Comparison of ENCODE assay signal across 8 mouse cellular contexts in genomic region chr7:100855795-100856573, GRCm38 (mm10). TPM values are rescaled to one million over a fixed set of nuclear protein-coding genes. Genes with fewer than 3 reads are reported as not detected.
DNase-seq lines count a peak whose midpoint lies in the region; ATAC-seq and TF ChIP-seq lines count a peak whose summit lies in the region.

No protein-coding gene starts in this region.

- peak overlapping the region; percentile 56 to 62 (median 57) for H3K4me3 ChIP-seq in CH12.LX (replicated peaks in 1 of 3; ENCODE audit: low read depth in 2 of 3, low read length in 2 of 3, poor library complexity in 1 of 3)
- H3K4me3 ChIP-seq in lung, postnatal 0 days (ENCODE audit: low read depth, low read length) = no peak overlapping the region

- peaks cover 11 to 60% of the 10 kb centered on the region in 2 experiments for H3K36me3 ChIP-seq in CH12.LX (replicated peaks in 1 of 2; ENCODE audit: control insufficient read depth in 1 of 2, insufficient read depth in 1 of 2, low read length in 1 of 2)
- no peaks in the 10 kb centered on the region for H3K36me3 ChIP-seq in lung, postnatal 0 days (ENCODE audit: insufficient read depth, low read length)

- in situ Hi-C loops in CH12.LX (cut with MboI; ENCODE audit: low pct_ligation_motif_present, low pct_unique_long_range_greater_than_20kb, low sequenced_read_pairs) = loop anchor here (5.0 kb wide), 1 partner anchor 36 kb away; no protein-coding TSS in a partner anchor

- ATAC-seq in inflammation-experienced regulatory T-cells, adult 6 months = peak; percentile 95
- peak; percentile 53 for ATAC-seq in lung, postnatal 0 days

- dilution Hi-C loops in CH12.LX (cut with MboI; ENCODE audit: extremely low pct_ligation_motif_present, extremely low pct_unique_long_range_greater_than_20kb, low sequenced_read_pairs) = no loop called here

- WGBS in lung, postnatal 0 days = 48% methylated on average over 5 of the region's 5 CpGs

- TF ChIP-seq RAD21 in CH12.LX (IDR thresholded peaks at IDR 0.05; ENCODE audit: low read depth, low read length) = no peak; the same call in none of the 2 replicates

- TF ChIP-seq EP300 in CH12.LX (IDR thresholded peaks at IDR 0.05; ENCODE audit: low read length) = peak; percentile 95
- TF ChIP-seq EP300 in lung, postnatal 0 days (IDR thresholded peaks at IDR 0.05) = no peak

- TF ChIP-seq CTCF in CH12.LX (conservative IDR thresholded peaks at IDR 0.05 in 1 of 2, IDR thresholded peaks at IDR 0.05 in 1 of 2; ENCODE audit: low read depth in 2 of 2, low read length in 2 of 2) = no peak
- no peak for TF ChIP-seq CTCF in lung, postnatal 0 days (IDR thresholded peaks at IDR 0.05)

- H3K4me1 ChIP-seq in CH12.LX (ENCODE audit: control insufficient read depth in 1 of 2, insufficient read depth in 2 of 2) = peaks cover 57 to 98% of the 10 kb centered on the region in 2 experiments
- H3K4me1 ChIP-seq in lung, postnatal 0 days (ENCODE audit: insufficient read depth, low read depth, low read length) = 0 out of 2 replicates have a peak, but pooled peaks cover 7% of the 10 kb centered on the region

- DNase-seq in A20 (ENCODE audit: low read depth, low spot score) = peak; percentile 92
- peak; percentile 97 for DNase-seq in CH12.LX (ENCODE audit: extremely low read depth)
- DNase-seq in lung, postnatal 0 days (ENCODE audit: low spot score) = peak; percentile 58
- peak; percentile 78 for DNase-seq in thymus, postnatal 0 days (ENCODE audit: low spot score)
- DNase-seq in frontal cortex, postnatal 25 days (ENCODE audit: low spot score in 2 of 2) = no peak
- no peak for DNase-seq in retina, embryonic 14.5 days (ENCODE audit: low spot score)
- DNase-seq in ovary, postnatal 36 days (ENCODE audit: low spot score) = no peak

- H3K9ac ChIP-seq in CH12.LX (ENCODE audit: insufficient read depth, low read depth) = peak overlapping the region; percentile 70
- H3K9ac ChIP-seq in lung, postnatal 0 days (replicated peaks; ENCODE audit: low read depth) = no peak overlapping the region

- H3K9me3 ChIP-seq in CH12.LX (replicated peaks; ENCODE audit: low read length) = no peaks in the 10 kb centered on the region
- H3K9me3 ChIP-seq in lung, postnatal 0 days (ENCODE audit: low read length) = no peaks in the 10 kb centered on the region

- peak overlapping the region; percentile 79 for H3K4me2 ChIP-seq in CH12.LX (ENCODE audit: insufficient read depth, low read depth, poor library complexity, severe bottlenecking)
- no peak overlapping the region for H3K4me2 ChIP-seq in lung, postnatal 0 days (replicated peaks; ENCODE audit: low read depth, low read length)

- peaks cover 52% of the 10 kb centered on the region for H3K79me2 ChIP-seq in CH12.LX (replicated peaks; ENCODE audit: control insufficient read depth, extremely low read depth, insufficient read depth, poor library complexity, severe bottlenecking)

- peak overlapping the region; percentile 97 for H3K27ac ChIP-seq in CH12.LX (ENCODE audit: insufficient read depth, low read depth)
- H3K27ac ChIP-seq in lung, postnatal 0 days (ENCODE audit: low read length) = peak overlapping the region; percentile 17; the same call in 1 of the 2 replicates

- TF ChIP-seq POLR2A in CH12.LX (IDR thresholded peaks at IDR 0.05; ENCODE audit: low read depth, low read length) = peak; percentile 62

- H3K27me3 ChIP-seq in CH12.LX (replicated peaks) = no peaks in the 10 kb centered on the region
- no peaks in the 10 kb centered on the region for H3K27me3 ChIP-seq in lung, postnatal 0 days (replicated peaks; ENCODE audit: insufficient read depth, low read length)

TF ChIP-seq in CH12.LX, 34 proteins besides CTCF, POLR2A, EP300 and RAD21:
- TF ChIP-seq JUN (IDR thresholded peaks at IDR 0.05; ENCODE audit: insufficient read depth, low read depth, low read length) = 0 out of 2 replicates have a peak, but pooled peaks have one; percentile 1
- TF ChIP-seq MAX (IDR thresholded peaks at IDR 0.05; ENCODE audit: low read length) = peak; percentile 17; the same call in 1 of the 2 replicates
- TF ChIP-seq JUND (conservative IDR thresholded peaks at IDR 0.05; ENCODE audit: low read depth, low read length) = no peak
- no peak for TF ChIP-seq GABPA (IDR thresholded peaks at IDR 0.05; ENCODE audit: insufficient replicate concordance, low read depth, low read length)
- TF ChIP-seq BHLHE40 (IDR thresholded peaks at IDR 0.05; ENCODE audit: low read depth, low read length) = peak; percentile 62
- peak; percentile 82; the same call in 1 of the 2 replicates for TF ChIP-seq RCOR1 (conservative IDR thresholded peaks at IDR 0.05; ENCODE audit: low read depth, low read length)
- no peak for TF ChIP-seq ZC3H11A (IDR thresholded peaks at IDR 0.05; ENCODE audit: low read depth, low read length)
- TF ChIP-seq USF1 (IDR thresholded peaks at IDR 0.05; ENCODE audit: low read depth, low read length) = no peak
- peak; percentile 34 for TF ChIP-seq ZMIZ1 (IDR thresholded peaks at IDR 0.05; ENCODE audit: low read depth, low read length)
- TF ChIP-seq IRF4 (IDR thresholded peaks at IDR 0.05; ENCODE audit: low read depth, low read length) = peak; percentile 93
- peak; percentile 77 for TF ChIP-seq ETS1 (conservative IDR thresholded peaks at IDR 0.05; ENCODE audit: low read depth, low read length)
- no peak for TF ChIP-seq PAX5 (IDR thresholded peaks at IDR 0.05; ENCODE audit: low read length)
- TF ChIP-seq TCF12 (IDR thresholded peaks at IDR 0.05; ENCODE audit: low read depth, low read length) = peak; percentile 86
- TF ChIP-seq KAT2A (IDR thresholded peaks at IDR 0.05; ENCODE audit: insufficient replicate concordance, low read length) = no peak
- peak; percentile 30; the same call in 1 of the 2 replicates for TF ChIP-seq MAFK (IDR thresholded peaks at IDR 0.05; ENCODE audit: insufficient replicate concordance, low read length)
- peak; percentile 18; the same call in 1 of the 2 replicates for TF ChIP-seq MXI1 (IDR thresholded peaks at IDR 0.05; ENCODE audit: low read depth, low read length)
- no peak for TF ChIP-seq POLR2AphosphoS2 (IDR thresholded peaks at IDR 0.05; ENCODE audit: low read depth, low read length)
- TF ChIP-seq SIN3A (IDR thresholded peaks at IDR 0.05; ENCODE audit: low read length) = peak; percentile 42; the same call in 1 of the 2 replicates
- peak; percentile 93; the same call in 1 of the 2 replicates for TF ChIP-seq CHD2 (IDR thresholded peaks at IDR 0.05; ENCODE audit: low read length)
- no peak for TF ChIP-seq ZKSCAN1 (IDR thresholded peaks at IDR 0.05; ENCODE audit: borderline replicate concordance, low read depth, low read length)
- no peak for TF ChIP-seq USF2 (conservative IDR thresholded peaks at IDR 0.05; ENCODE audit: low read depth, low read length)
- no peak for TF ChIP-seq ZNF384 (IDR thresholded peaks at IDR 0.05; ENCODE audit: low read depth, low read length)
- no peak for TF ChIP-seq NRF1 (IDR thresholded peaks at IDR 0.05; ENCODE audit: low read depth, low read length)
- peak; percentile 82; the same call in 1 of the 2 replicates for TF ChIP-seq MAZ (IDR thresholded peaks at IDR 0.05; ENCODE audit: low read depth, low read length)
- TF ChIP-seq TBP (conservative IDR thresholded peaks at IDR 0.05; ENCODE audit: low read depth, low read length) = peak; percentile 22
- no peak for TF ChIP-seq E2F4 (IDR thresholded peaks at IDR 0.05; ENCODE audit: insufficient replicate concordance, low read depth, low read length)
- TF ChIP-seq SMC3 (IDR thresholded peaks at IDR 0.05; ENCODE audit: low read depth, low read length) = no peak
- no peak for TF ChIP-seq UBTF (IDR thresholded peaks at IDR 0.05; ENCODE audit: low read depth, low read length)
- no peak for TF ChIP-seq MYC (IDR thresholded peaks at IDR 0.05; ENCODE audit: low read depth, low read length)
- peak; percentile 34; the same call in 1 of the 2 replicates for TF ChIP-seq NELFE (IDR thresholded peaks at IDR 0.05; ENCODE audit: low read depth, low read length)
- peak; percentile 74; the same call in 1 of the 2 replicates for TF ChIP-seq MEF2A (IDR thresholded peaks at IDR 0.05; ENCODE audit: borderline replicate concordance, low read depth, low read length)
- no peak for TF ChIP-seq CHD1 (IDR thresholded peaks at IDR 0.05; ENCODE audit: low read depth, low read length)
- TF ChIP-seq HCFC1 (IDR thresholded peaks at IDR 0.05; ENCODE audit: low read depth, low read length) = peak; percentile 54
- TF ChIP-seq ELF1 (IDR thresholded peaks at IDR 0.05; ENCODE audit: low read depth, low read length) = peak; percentile 81
TF ChIP-seq in CH12.LX: peak in this region for 18.

RNA-seq across cellular contexts. Expression of gene Relt, which starts 7.3 kb away (rescaled TPM):
- total RNA-seq in CH12.LX (2012; rRNA removed) = 27.7 and 29.9 TPM in 2 replicates
- 24.5 and 25.7 TPM in 2 replicates for total RNA-seq in CH12.LX (2014; rRNA removed)
- 24.9 and 31.1 TPM in 2 replicates for polyA plus RNA-seq in CH12.LX (2012; ENCODE audit: insufficient read length, low read depth)
- polyA plus RNA-seq in inflammation-experienced regulatory T-cells, adult 6 months (2017; shearing (Covaris generic)) = 10 to 100 TPM; 11.1 to 13.9 (median 12.3) TPM
- polyA plus RNA-seq in lung, postnatal 0 days (2015; fragmentation: Nextera tagmentation; extraction: Ambion mirVana) = 2.8 and 3.8 TPM in 2 replicates
- polyA plus RNA-seq in thymus, postnatal 0 days (2015; fragmentation: Nextera tagmentation; extraction: Ambion mirVana) = 12.3 and 12.9 TPM in 2 replicates

Comparison
In these comparisons a context has a peak if more than half of its experiments do, and no peak if none do; other contexts are left out.
1. DNase-seq: peak in A20 (single experiment), CH12.LX (single experiment), lung, postnatal 0 days (single experiment) and thymus, postnatal 0 days (single experiment); none in frontal cortex, postnatal 25 days (0 of 2), retina, embryonic 14.5 days (single experiment) and ovary, postnatal 36 days (single experiment).